Mouse (Mus musculus) layer of hippocampus, postnatal 36 days (tissue): ENCODE measurements around the gene Gucy2c. TPM values are rescaled to one million over a fixed set of nuclear protein-coding genes. Genes with fewer than 3 reads are reported as not detected.
A peak's percentile ranks its signal among the peaks of the same experiment; 100 is the strongest.

Experiments used
- DNase-seq, 2 experiments: peaks; one replicate each; pipeline ENCODE4 v3.0.0; 2022
- total RNA-seq, 2 experiments: library from RNA; stranded (reverse); gene quantifications; 2 replicates each; pipeline ENCODE4 v1.2.3; 2021

The Gucy2c gene
- total RNA-seq: under 1 TPM; 0.48 to 0.60 TPM

GRCm38 (mm10) chr6:136781377-136781986 lies at the start of gene Gucy2c:
Gene Gucy2c, minus strand, starts transcription at chr6:136781765.
- no peak for DNase-seq

GRCm38 (mm10) chr6:136828681-136829080 lies 47.1 kb upstream of the Gucy2c start:
- no peak for DNase-seq

GRCm38 (mm10) chr6:136827881-136828561 lies 46.5 kb upstream of the Gucy2c start, which contains the start of gene Wbp11:
Gene Wbp11, minus strand, starts transcription at chr6:136828233.
- DNase-seq: peak; percentile 95 to 96

- DNase-seq: no peak
Observed at GRCm38 (mm10) chr6:136827516-136827880, 45.9 kb upstream of the Gucy2c start, which contains the start of gene BC049715. Gene BC049715, plus strand, starts transcription at chr6:136827626.

GRCm38 (mm10) chr6:136827116-136827515 lies 45.6 kb upstream of the Gucy2c start:
- no peak for DNase-seq

GRCm38 (mm10) chr6:136824987-136825386 lies 43.4 kb upstream of the Gucy2c start:
- DNase-seq: no peak

- no peak for DNase-seq
Observed at GRCm38 (mm10) chr6:136821086-136821485, 39.5 kb upstream of the Gucy2c start.

- DNase-seq: no peak
Observed at GRCm38 (mm10) chr6:136820381-136820780, 38.8 kb upstream of the Gucy2c start.

GRCm38 (mm10) chr6:136817549-136817948 lies 36.0 kb upstream of the Gucy2c start:
- peak; percentile 80 to 85 for DNase-seq

- DNase-seq: no peak
Observed at GRCm38 (mm10) chr6:136816826-136817225, 35.3 kb upstream of the Gucy2c start.

GRCm38 (mm10) chr6:136815381-136815780 lies 33.8 kb upstream of the Gucy2c start:
- no peak for DNase-seq

- DNase-seq: no peak
Observed at GRCm38 (mm10) chr6:136813117-136813516, 31.6 kb upstream of the Gucy2c start.

GRCm38 (mm10) chr6:136811196-136811595 lies 29.6 kb upstream of the Gucy2c start:
- no peak for DNase-seq

- no peak for DNase-seq
Observed at GRCm38 (mm10) chr6:136809673-136810072, 28.1 kb upstream of the Gucy2c start.

- DNase-seq: no peak
Observed at GRCm38 (mm10) chr6:136809077-136809476, 27.5 kb upstream of the Gucy2c start.

- DNase-seq: no peak
Observed at GRCm38 (mm10) chr6:136808631-136809046, 27.1 kb upstream of the Gucy2c start.

GRCm38 (mm10) chr6:136808014-136808417 lies 26.5 kb upstream of the Gucy2c start, which contains the start of gene H2afj:
Gene H2afj, plus strand, starts transcription at chr6:136808244.
- peak; percentile 97 to 99 for DNase-seq

GRCm38 (mm10) chr6:136807395-136808013 lies 25.9 kb upstream of the Gucy2c start:
- DNase-seq: no peak

- DNase-seq: no peak
Observed at GRCm38 (mm10) chr6:136806819-136807218, 25.3 kb upstream of the Gucy2c start.

GRCm38 (mm10) chr6:136805409-136805775 lies 23.8 kb upstream of the Gucy2c start:
- no peak for DNase-seq

GRCm38 (mm10) chr6:136804705-136805408 lies 23.3 kb upstream of the Gucy2c start:
- DNase-seq: no peak

GRCm38 (mm10) chr6:136803739-136804633 lies 22.4 kb upstream of the Gucy2c start, which contains the start of gene Hist4h4:
Gene Hist4h4, minus strand, starts transcription at chr6:136804415.
- peak; percentile 94 to 97 for DNase-seq
